Mouse (Mus musculus): ENCODE measurements around the gene Arl1. TPM values are rescaled to one million over a fixed set of nuclear protein-coding genes. Genes with fewer than 3 reads are reported as not detected.
"Not testable (repeated sequence)": the region's sequence is repeated elsewhere in the genome, so short reads cannot be mapped to it uniquely, and the experiment has no call there.

Gene Arl1
- polyA plus RNA-seq, 1 experiment from 2014 or later, result 124 TPM

- no peak for DNase-seq (ENCODE audit: low spot score)
These were observed 31.0 kb downstream of the Arl1 start for GRCm38 (mm10) chr10:88761524-88762212.

DNA sequence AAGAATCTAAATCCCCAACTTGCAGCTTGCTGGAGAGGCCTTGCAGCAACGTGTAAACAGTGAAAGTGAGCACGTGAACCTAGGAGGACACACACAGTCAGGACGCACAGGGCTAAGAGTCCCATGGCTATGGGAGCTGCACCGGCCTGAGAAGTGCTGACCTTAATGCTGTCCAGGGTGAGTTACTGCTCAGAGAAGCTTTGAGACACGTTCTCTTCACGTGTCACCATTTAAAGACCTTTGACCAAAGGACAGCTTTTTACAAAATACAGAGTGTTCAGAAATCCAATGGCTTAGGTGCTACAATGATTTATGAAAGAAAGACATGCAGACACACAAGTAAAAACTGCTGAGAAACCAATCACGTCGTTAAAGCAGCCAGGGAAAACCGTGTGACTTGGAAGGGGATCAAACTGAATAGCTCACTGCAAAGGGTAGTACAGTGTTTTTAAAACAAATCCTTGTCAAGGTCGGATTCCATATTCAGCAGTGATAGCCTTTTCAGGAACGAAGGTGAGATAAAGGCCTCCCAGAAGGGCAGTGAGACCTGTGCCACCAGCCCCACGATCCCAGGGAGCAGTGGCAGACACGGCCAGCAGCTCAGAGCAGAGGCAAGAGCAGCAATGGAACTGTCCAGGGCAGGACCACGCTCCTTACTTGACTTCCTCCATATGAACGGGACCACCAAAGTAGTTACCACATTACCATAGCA, 34.9 kb downstream of the Arl1 start:
- DNase-seq (ENCODE audit: low spot score), result no peak

DNA sequence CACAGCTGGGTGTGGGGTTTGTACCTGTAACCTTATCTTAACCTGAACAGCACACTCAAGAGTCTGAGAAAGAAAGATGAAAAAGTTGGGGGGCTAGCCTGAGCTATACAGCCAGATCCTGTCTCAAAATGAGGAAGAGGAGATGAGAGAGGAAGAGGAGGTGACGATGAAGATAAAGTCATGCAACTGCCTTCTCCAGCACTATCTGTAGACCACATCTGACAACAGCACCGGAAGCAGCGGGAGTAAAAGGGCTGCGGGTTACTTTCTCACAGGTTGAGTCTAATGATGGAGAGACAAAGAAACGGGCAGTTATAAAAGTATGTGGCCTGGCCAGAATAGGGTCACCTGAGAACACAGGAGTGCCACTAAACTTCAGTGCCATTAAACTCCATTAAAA, 38.3 kb downstream of the Arl1 start:
- peak; percentile 20 for DNase-seq (ENCODE audit: low spot score)

DNA sequence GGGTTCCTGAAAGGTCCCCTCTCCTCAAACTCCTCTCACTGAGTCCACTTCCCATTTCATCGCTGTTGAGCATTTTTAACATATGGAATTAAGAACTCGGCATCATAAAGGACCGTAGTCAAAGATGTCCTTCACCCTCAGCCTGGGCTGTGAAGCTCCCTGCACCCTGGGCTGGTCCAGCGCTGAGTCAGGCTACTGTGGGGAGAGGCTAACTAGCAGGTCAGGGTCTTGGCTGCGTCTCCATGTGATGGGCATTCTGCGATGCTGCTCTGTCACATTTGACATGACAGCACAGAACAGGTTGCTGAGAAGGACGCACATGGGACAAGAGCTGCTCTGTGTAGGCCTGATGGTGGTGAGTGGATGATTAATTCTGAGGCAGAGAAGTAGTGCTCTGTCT, 39.0 kb downstream of the Arl1 start:
- DNase-seq (ENCODE audit: low spot score), result no peak

GRCm38 (mm10) chr10:88772965-88773364, 42.3 kb downstream of the Arl1 start:
- not testable (repeated sequence) for DNase-seq (ENCODE audit: low spot score)

DNA sequence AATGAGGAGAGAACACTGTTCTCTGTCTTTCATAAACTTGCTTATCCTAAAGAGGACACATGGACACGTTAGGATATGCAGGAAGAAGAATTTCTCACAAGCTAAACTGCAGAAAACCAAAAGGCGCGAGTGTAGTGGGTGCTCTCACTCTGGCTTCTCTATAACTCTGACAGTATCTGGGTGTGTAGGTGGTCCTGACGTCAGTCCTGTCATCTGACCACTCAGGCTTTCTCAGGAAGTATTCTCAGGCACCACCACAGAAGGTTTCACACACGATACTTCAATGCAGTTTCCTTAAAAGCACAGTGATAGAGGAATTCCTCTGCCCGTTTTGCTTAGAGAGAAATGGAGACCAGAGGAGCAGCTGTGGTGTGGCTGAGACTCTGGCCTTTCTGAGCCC, 45.5 kb downstream of the Arl1 start:
- no peak for DNase-seq (ENCODE audit: low spot score)

DNA sequence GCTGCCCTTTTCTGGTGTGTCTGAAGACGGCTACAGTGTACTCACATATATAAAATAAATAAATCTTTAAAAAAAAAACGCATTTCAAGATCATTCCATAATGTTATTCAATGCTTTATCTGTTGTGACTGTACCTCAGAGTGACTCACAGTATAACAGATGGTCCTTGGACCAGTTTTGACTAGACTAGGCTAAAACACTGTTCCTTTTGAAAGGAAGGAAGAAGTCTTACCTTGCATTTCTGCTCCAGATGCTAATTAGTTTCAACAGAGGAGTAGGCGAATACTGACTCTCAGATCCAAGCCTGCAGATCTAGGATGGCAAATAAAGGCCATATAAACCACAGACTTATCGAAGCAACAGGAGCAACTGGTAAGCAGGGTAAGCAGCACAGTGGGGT, 50.1 kb downstream of the Arl1 start:
- DNase-seq (ENCODE audit: low spot score), result no peak

DNA sequence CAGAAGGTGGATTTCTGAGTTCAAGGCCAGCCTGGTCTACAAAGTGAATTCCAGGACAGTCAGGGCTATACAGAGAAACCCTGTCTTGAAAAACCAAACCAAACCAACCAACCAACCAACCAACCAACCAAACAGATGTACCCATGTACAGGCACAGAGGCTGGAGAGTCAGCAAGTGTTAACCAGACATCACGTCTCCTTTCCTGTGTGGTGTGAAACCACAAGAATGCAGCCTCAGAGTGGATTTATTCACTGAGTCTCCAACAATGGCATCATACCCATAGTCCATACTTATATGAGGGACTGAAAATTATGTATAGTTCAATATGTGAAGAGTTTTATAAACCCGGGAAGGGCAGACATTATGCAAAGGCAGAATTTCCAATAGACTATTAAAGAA, 52.5 kb downstream of the Arl1 start:
- DNase-seq (ENCODE audit: low spot score), result not testable (repeated sequence)

GRCm38 (mm10) chr10:88783941-88784340, 53.3 kb downstream of the Arl1 start:
- no peak for DNase-seq (ENCODE audit: low spot score)

DNA sequence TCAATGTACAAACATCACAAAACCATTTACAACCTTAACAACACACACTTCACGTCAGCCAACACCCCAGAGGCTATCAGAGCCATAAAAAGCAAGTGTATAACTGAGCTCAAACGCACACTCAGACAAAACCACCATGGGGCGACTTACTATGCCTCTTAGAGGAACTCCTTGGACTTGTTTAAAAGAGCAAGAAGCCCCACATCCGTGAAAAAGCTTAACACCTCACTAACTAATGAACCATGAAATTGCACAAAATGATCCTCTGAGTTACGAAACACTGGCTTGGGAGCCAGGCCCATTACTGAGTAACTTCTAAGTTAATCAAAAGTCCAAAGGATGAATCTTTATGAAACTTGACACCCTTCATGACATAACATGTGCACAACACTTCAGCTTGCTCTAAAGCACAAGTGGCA, 53.9 kb downstream of the Arl1 start:
- no peak for DNase-seq (ENCODE audit: low spot score)

DNA sequence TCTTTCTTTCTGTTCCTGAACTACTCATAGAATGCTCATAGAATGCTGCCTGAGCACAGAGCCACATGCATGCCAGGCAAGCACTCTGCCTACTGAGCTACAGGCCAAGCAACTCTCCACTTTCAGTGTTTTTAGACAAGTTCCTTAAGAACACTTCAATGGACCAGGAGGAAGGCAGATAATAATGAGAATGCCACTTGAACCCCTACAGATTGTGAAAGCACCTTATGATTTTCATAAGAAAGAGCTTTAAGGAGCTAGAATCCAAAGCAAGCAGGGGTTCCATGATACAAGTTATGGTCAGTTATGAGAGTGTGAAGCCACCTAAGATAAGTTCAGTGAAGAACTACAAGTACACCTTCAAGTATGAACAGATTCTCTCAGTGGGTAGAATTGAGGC, 63.0 kb downstream of the Arl1 start:
- no peak for DNase-seq (ENCODE audit: low spot score)

Other genes starting within 250 kb of the Arl1 start
- 10.0 and 12.4 TPM in 2 replicates for gene Chpt1, start 226.8 kb upstream of the Arl1 start, polyA plus RNA-seq (2015; fragmentation: Nextera tagmentation; extraction: Ambion mirVana)
- gene Mybpc1, start 125.7 kb upstream of the Arl1 start, polyA plus RNA-seq (2015; fragmentation: Nextera tagmentation; extraction: Ambion mirVana), result 1.3 and 1.7 TPM in 2 replicates
- gene Spic, start 45.8 kb upstream of the Arl1 start, polyA plus RNA-seq (2015; fragmentation: Nextera tagmentation; extraction: Ambion mirVana), result 12.0 and 16.3 TPM in 2 replicates
- gene Utp20, start 95.9 kb downstream of the Arl1 start, polyA plus RNA-seq (2015; fragmentation: Nextera tagmentation; extraction: Ambion mirVana), result 9.5 and 9.8 TPM in 2 replicates
- gene Slc5a8, start 155.1 kb downstream of the Arl1 start, polyA plus RNA-seq (2015; fragmentation: Nextera tagmentation; extraction: Ambion mirVana), result 0.63 and 0.70 TPM in 2 replicates